Mouse (Mus musculus) G1E (cell line): Measurements from ENCODE around the gene Ttll11.

ENCODE experiments used
- CTCF ChIP-seq: IDR thresholded peaks from 2 replicates; pipeline ENCODE4 v1.5.1; 2012; ENCODE audit warnings: low read depth, low read length, inconsistent platforms, mixed read lengths
- GATA1 ChIP-seq: IDR thresholded peaks from 2 replicates; pipeline ENCODE4 v1.6.1; 2012; ENCODE audit warnings: borderline replicate concordance, low read length, inconsistent platforms, mixed read lengths
- GATA2 ChIP-seq: IDR thresholded peaks from 2 replicates; pipeline ENCODE4 v1.6.1; 2012; ENCODE audit warnings: low read depth, low read length, inconsistent platforms, borderline replicate concordance
- POLR2AphosphoS5 ChIP-seq: IDR thresholded peaks from 2 replicates; pipeline ENCODE4 v1.6.1; 2012; ENCODE audit warnings: low read depth, low read length, inconsistent platforms; ENCODE audit not compliant: insufficient replicate concordance
- TAL1 ChIP-seq: conservative IDR thresholded peaks from 2 replicates; pipeline ENCODE4 v1.6.1; 2012; ENCODE audit warnings: low read depth, low read length, inconsistent platforms, mixed read lengths

- no peak for TF ChIP-seq CTCF
- TF ChIP-seq GATA1 = no peak
- no peak for TF ChIP-seq TAL1
- no peak for TF ChIP-seq POLR2AphosphoS5
- no peak for TF ChIP-seq GATA2
These were observed 240.0 kb downstream of the Ttll11 start for GRCm38 (mm10) chr2:35739669-35740254.
